Mouse (Mus musculus) embryonic fibroblast, embryonic 13.5 days (primary cell): ENCODE results near the gene Lipt1.

ENCODE experiments used
- CTCF ChIP-seq: IDR thresholded peaks from 2 replicates; pipeline ENCODE4 v1.5.1; 2011; ENCODE audit warnings: mild to moderate bottlenecking, control low read depth, low read length, moderate library complexity, borderline replicate concordance; ENCODE audit not compliant: insufficient read depth
- POLR2A ChIP-seq: IDR thresholded peaks from 2 replicates; pipeline ENCODE4 v1.6.1; 2011; ENCODE audit warnings: low read depth, mild to moderate bottlenecking, control low read depth, low read length, moderate library complexity

DNA sequence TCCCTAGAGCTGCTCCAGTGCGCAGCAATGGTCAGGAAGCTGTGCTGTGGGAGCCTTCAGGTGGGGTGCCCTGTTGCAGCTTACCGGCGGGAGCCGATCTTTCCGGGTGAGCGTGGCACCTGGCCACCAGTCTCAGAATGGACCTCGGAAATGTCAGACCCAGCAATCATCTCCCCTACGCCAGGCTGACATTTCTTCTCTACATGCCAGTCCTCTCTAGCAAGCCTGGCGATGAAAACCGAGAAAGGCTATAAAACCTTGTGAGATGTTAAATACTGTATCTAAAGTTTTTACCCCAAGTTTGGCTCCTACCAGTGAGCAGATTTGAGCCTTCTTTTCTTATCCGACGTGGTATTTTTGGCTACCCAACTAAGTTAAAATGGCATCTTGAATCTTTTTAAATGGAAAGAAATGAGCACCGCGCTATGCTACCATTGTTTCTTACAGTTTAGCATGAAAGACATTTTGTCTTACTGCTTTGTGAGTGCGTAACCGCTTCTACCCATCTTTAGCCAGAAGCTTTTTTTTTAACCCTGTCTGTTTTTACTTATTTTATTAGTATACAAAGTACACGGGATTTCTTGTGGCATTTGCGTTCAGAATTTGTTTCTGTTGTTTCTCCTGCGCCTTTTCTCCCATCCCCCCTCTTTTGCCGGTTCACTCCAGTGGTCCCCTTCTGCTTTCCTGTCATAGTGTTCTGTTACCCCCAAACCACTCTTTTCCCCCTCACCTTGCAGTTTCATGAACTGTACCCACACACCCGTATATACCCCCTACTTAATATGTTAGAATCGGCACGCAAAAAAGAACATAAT lies 5.9 kb upstream of the Lipt1 start:
- TF ChIP-seq POLR2A = peak; percentile 96
- no peak for TF ChIP-seq CTCF
